Mouse (Mus musculus): ENCODE results near the gene Syngr4. TPM values are rescaled to one million over a fixed set of nuclear protein-coding genes. Genes with fewer than 3 reads are reported as not detected.
"Not testable (repeated sequence)": the region's sequence is repeated elsewhere in the genome, so short reads cannot be mapped to it uniquely, and the experiment has no call there.

Syngr4 gene
- 1.4 and 1.5 TPM in 2 replicates for polyA plus RNA-seq (2015; fragmentation: Nextera tagmentation; extraction: Ambion mirVana)

- DNase-seq (ENCODE audit: low spot score), result peak; percentile 98
These were observed at the start of gene Syngr4, which contains the start of gene Tmem143 for GRCm38 (mm10) chr7:45896517-45897257. Gene Syngr4, minus strand, starts transcription at chr7:45896714. Gene Tmem143, plus strand, starts transcription at chr7:45896941.

GRCm38 (mm10) chr7:45943280-45943679 is 46.8 kb upstream of the Syngr4 start:
- DNase-seq (ENCODE audit: low spot score), result not testable (repeated sequence)

DNA sequence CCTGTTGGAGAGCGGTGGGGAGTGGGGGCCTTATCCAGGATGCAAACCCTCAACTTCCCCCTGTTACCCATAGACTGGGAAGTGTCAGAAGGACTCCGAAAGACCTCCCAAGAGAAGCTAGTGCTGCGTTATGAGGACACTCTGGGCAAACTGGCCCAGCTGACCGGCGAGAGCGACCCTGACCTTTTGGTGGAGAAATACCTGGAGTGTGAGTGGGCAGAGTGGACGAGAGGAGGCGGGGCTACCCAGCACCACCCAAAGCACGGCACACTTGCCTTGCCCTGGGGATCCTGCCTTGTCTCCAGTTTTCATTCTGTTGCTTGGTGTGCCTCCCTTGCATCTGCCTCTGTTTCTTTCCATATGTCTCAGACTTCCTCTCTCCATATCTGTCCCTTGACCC is 45.5 kb upstream of the Syngr4 start:
- no peak for DNase-seq (ENCODE audit: low spot score)

DNA sequence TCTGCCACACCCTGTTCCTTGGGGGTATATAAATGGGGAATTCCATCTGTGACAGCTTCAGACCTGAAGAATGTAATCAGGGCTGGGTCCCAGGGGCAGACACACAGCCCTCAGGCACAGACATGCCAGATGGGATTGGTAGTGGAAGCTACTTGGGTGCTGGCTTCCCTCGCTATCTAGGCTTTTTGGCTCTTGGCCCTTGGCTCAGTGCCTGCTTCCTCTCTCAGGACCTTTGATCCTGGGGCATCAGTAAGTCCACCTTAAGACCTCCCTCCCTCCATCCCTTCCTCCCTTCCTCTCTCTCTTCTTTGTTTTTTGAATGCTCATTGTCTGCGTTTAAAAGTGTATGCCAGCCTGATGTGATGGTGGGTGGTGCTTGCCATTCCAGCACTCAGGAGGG is 43.3 kb upstream of the Syngr4 start:
- DNase-seq (ENCODE audit: low spot score), result no peak

- peak; percentile 77 for DNase-seq (ENCODE audit: low spot score)
These were observed 38.6 kb upstream of the Syngr4 start for GRCm38 (mm10) chr7:45935114-45935513.

DNA sequence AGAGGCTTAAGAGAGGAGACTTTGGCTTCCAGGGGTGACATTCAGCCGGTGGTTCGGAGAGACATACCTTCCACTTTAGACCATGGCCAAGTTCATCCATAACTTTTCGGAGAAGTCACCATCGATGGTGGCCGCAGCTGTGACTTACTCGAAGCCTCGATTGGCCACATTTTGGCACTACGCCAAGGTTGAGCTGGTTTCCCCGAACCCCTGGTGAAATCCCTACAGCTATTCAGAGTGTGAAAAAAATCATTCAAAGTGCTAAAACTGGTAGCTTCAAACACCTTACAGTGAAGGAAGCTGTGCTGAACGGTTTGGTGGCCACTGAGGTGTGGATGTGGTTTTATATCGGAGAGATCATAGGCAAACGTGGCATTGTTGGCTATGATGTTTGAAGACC is 37.3 kb upstream of the Syngr4 start:
- not testable (repeated sequence) for DNase-seq (ENCODE audit: low spot score)

GRCm38 (mm10) chr7:45929688-45930087 is 33.2 kb upstream of the Syngr4 start:
- no peak for DNase-seq (ENCODE audit: low spot score)

DNA sequence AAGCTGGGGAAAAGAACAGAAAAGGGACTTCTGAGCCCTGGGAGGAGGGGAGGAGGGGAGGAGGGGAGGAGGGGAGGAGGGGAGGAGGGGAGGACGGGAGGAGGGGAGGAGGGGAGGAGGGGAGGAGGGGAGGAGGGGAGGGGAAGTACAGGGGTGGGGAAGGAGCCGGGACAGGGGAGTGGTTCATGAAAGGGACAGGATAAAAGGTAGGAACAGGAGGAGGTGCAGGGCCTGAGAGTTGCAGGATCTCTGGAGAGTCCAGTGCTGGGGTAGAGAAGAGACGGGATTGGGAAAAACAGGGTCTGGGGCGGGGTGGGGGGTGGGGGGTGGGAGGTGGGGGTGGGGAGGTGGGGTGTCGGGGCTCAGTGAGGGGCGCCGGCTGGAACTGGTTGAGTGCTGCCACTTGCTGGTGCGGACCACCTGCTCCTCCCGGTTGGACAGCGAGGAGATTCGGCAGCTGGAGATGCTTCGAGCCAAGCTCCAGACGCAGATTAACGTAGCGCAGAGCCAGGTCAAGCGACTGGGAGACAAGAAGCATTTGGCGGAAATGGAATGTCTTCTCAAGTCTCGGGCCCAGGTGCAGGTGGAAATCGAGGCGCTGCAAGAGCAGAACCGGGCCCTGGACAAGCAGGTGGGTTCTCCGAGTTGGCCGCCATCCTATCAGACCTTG is 32.2 kb upstream of the Syngr4 start:
- DNase-seq (ENCODE audit: low spot score), result no peak

DNA sequence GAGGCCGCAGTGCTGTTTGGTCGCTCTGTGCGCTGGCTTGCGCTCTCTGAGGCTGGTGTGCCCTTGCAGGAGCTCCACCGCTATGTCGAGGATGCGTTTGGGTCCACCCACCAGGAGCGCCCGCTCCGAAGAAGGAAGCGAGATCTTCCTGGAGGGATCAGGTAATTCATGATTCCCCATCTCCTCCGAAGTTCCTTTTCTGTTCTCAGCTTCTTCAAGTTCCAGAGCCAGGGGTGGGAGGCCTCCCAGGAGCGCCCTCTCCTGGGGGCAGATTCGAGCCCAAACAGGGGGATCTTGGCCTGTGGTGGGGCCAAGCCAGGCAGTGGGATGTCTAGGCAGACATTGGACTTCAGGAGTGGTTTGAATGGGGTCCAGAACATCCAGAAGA is 27.9 kb upstream of the Syngr4 start:
- DNase-seq (ENCODE audit: low spot score), result peak; percentile 61

DNA sequence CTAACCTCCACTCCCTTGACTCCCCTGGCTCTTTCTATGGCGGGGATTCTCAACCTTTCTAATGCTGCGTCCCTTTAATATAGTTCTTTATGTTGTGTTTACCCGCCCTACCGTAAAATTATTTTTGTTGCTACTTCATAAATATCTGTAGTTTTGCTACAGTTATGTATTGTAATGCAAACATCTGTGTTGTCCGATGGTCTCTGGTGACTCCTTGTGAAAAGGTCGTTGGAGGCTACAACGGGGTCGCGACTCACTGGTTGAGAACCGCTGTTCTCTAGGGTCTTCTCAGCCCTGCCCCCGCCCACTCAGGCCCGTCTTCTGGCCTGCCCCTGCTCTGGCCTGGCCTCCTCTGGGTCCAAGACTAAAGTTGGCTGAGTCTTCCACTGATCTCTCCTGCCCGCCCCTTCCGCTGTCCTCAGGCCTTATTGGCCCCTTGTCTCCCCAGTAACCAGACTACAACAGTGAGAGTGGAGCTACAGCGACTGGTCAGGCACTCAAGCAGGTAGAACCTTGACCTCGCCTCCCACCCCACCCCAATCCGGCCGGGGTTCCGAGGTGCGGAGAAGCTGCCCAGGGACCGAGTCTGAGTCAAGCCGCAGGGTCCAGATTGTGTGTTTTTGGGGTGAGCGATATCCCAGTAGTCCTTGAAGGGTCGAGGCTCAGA is 27.4 kb upstream of the Syngr4 start, which contains the start of gene Ccdc114:
Gene Ccdc114 (plus strand): TSS at position 311 of the 667 bp plus-strand sequence.
- peak; percentile 38 for DNase-seq (ENCODE audit: low spot score)

- peak; percentile 97 for DNase-seq (ENCODE audit: low spot score)
These were observed 26.6 kb upstream of the Syngr4 start for GRCm38 (mm10) chr7:45922928-45923761.

- no peak for DNase-seq (ENCODE audit: low spot score)
These were observed 25.6 kb upstream of the Syngr4 start for GRCm38 (mm10) chr7:45921950-45922600.

DNA sequence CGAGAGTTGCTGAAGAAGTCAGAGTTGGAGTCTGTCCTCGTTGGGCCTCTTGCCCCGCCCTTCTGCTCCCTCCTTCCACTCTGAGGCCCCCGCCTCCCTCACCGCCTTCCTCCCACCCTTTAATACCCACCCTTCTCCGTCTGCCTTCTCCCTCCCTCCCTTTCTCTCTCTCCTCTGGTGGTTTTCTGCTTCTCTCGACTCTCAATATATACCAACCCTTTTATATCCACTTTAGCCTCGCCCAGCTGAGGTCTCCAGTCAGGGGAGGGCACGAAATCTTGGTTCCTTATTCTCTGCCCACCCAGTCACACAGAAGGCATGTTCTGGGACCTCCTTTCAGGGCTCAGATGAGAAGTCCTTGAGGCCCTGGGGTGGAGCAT is 24.7 kb upstream of the Syngr4 start, which contains the start of gene Emp3:
Gene Emp3 (minus strand): TSS at position 163 of the 380 bp plus-strand sequence.
- peak; percentile 79 for DNase-seq (ENCODE audit: low spot score)

DNA sequence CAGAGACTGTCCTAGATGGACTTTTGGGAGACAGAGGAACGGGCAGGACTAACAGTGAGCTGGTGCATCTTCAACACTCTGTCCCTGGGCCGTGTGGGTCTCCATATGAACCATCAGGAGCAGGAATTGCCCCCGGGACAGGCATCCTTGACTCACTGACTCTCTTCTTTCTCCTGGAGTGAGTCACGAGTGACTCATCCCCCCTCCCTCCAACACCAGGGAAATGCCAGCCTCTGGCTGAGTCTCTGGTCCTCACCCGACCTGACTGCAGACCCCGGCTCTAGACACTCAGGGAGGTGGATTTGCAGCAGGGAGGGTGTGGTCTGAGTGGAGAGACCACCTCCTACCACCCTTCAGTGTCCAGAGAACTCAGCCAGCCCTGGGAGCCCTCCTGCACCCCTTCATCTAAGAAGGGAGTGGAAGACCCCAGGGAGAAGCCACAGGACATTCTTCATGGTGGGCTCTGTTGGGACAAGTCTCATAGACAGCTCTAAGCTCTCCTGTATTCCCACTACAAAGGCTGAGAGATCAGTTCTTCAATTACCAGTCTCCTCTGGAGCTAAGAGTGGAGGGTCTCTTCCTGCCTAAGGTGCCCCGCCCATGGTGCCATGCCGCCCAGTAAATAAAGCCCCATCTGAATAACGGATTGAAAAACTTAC is 24.2 kb upstream of the Syngr4 start:
- peak; percentile 22 for DNase-seq (ENCODE audit: low spot score)

DNA sequence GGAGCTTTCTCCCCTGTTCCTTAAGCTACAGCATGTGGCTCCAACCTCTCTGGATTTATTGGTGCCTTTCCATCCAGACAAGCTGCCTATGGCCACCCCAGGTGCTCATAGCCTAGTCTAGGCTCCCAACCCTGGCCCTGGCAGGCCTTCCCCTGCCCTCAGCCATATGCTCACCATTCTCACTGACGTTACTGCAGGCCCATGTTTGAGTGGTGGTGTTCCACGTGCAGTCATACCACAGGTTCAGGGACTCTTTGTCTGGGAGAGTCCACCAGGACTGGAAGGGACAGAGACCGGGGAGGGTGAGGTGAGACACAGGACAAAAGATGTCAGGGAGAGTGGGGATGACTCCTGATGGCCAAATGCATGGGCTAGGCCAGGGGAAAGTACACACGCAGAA is 23.2 kb upstream of the Syngr4 start:
- no peak for DNase-seq (ENCODE audit: low spot score)

- no peak for DNase-seq (ENCODE audit: low spot score)
These were observed 22.7 kb upstream of the Syngr4 start for GRCm38 (mm10) chr7:45919083-45919671.

DNA sequence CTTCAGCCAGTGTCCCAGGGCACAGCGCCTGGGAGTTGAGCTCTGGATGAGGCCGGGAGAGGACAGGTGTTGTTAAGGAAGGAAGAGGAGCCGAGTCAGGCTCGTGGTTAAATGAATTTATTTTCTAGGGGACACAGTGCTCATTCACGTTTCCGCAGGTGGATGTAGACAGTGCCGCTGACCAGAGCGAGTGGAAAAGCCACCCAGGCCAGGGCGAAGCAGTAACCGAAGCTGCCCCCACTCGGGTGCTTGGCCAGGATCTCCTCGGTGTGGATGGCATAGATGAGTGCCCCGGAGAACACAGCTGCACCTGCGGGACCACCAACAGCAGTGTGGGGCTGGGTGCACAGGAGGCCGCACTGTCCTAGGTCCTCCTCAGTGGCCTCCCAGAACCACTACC is 21.4 kb upstream of the Syngr4 start:
- DNase-seq (ENCODE audit: low spot score), result no peak

DNA sequence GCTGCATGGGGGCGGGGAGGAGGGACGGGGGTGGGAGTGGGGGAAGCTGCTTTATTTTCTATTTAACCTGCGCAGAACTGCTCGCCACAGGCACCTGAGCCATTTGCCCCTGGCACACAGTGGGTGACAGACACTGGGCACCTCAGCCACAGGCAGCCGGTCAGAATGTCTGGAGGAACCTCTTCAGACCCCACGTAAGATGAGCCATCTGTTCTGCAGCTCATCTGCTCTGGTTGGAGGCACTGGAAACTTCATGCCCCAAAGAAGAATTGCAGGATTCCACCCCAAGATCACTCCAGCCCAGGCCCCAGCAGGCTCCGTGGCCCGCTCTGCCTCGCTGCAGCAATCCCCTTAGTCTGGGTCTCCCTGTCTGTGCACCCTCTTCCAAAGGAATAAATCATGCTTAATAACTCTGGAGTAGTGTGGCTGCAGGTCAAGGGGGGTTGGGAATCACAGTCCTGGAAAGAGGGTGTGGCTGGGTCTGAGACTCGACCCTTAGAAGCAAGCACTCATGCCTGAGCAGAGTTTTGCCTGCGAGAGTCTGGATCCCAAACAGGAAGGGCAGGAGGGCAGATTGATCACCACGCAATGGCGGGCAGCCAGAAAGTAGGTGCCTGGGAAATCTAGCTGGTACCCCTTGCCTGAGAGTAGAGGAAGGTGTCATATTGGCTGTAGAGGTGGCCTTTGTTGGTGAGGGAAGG is 20.6 kb upstream of the Syngr4 start:
- no peak for DNase-seq (ENCODE audit: low spot score)

Data from thymus, postnatal 0 days (tissue).